Mouse (Mus musculus) neural tube, embryonic 14.5 days (tissue): ENCODE measurements around the gene Tas2r116. TPM values are rescaled to one million over a fixed set of nuclear protein-coding genes. Genes with fewer than 3 reads are reported as not detected.

ENCODE experiments used
- ATAC-seq: fragments of 200-750 bp; cut with Nextera tagmentation; 2 replicates; pipeline ENCODE4 v1.8.0; 2017; ENCODE audit warnings: low read depth, mild to moderate bottlenecking, moderate TSS enrichment, moderate library complexity
- H3K27ac ChIP-seq: fragments of 300-500 bp; sonication (generic); 2 replicates; pipeline ENCODE4 v1.5.1; 2014; ENCODE audit warnings: low read depth, mild to moderate bottlenecking, control low read depth, low read length, moderate library complexity, mixed read lengths
- H3K27me3 ChIP-seq: fragments of 300-500 bp; sonication (generic); 2 replicates; pipeline ENCODE4 v1.6.1; 2014; ENCODE audit warnings: low read length; ENCODE audit not compliant: control insufficient read depth, insufficient read depth
- H3K36me3 ChIP-seq: fragments of 300-500 bp; sonication (generic); 2 replicates; pipeline ENCODE4 v1.6.1; 2014; ENCODE audit warnings: low read length, mixed read lengths; ENCODE audit not compliant: control insufficient read depth, insufficient read depth
- H3K4me1 ChIP-seq: fragments of 300-500 bp; sonication (generic); 2 replicates; pipeline ENCODE4 v1.6.1; 2014; ENCODE audit warnings: low read length; ENCODE audit not compliant: control insufficient read depth, insufficient read depth
- H3K4me2 ChIP-seq: fragments of 300-500 bp; sonication (generic); 2 replicates; pipeline ENCODE4 v1.6.1; 2014; ENCODE audit warnings: mild to moderate bottlenecking, low read depth, low read length, control low read depth
- H3K4me3 ChIP-seq: fragments of 300-500 bp; sonication (generic); 2 replicates; pipeline ENCODE4 v1.5.1; 2014; ENCODE audit warnings: low read depth, low read length, control low read depth, mixed read lengths
- H3K9ac ChIP-seq: fragments of 300-500 bp; sonication (generic); replicated peaks from 2 replicates; pipeline ENCODE4 v1.6.1; 2014; ENCODE audit warnings: low read depth, mild to moderate bottlenecking, control low read depth, low read length, mixed read lengths
- H3K9me3 ChIP-seq: fragments of 300-500 bp; sonication (generic); 2 replicates; pipeline ENCODE4 v1.6.1; 2016; ENCODE audit warnings: low read length; ENCODE audit not compliant: control insufficient read depth
- WGBS: fragments of 180-500 bp; shearing (Covaris S2); extraction: QIAGEN DNeasy Blood & Tissue Kit; methylation state at CpG from one replicate; pipeline ENCODE4 v1.1.7; 2014; 5-methylcytosine and 5-hydroxymethylcytosine counted together
- polyA plus RNA-seq: library from polyadenylated mRNA; unstranded; fragments of >200 nt; fragmentation: Nextera tagmentation; extraction: Ambion mirVana; gene quantifications from 2 replicates; pipeline ENCODE4 v1.2.1, GENCODE M21; 2014

Gene Tas2r116
- not detected in 2 replicates for polyA plus RNA-seq

- Histone ChIP-seq H3K4me1 (no peaks in the 10 kb centered on the region), H3K4me3 (no peak within 1 kb of the TSS), H3K27ac (no peak within 1 kb of the TSS), H3K9me3 (no peaks in the 10 kb centered on the region), H3K9ac (no peak within 1 kb of the TSS), H3K4me2 (no peak within 1 kb of the TSS), H3K27me3 (no peaks in the 10 kb centered on the region), H3K36me3 (no peaks in the 10 kb centered on the region)
- WGBS: 83% methylated on average over 1 of the region's 1 CpGs
- no peak for ATAC-seq
Observed at GRCm38 (mm10) chr6:132855138-132855537, at the start of gene Tas2r116. TSS of gene Tas2r116 (plus strand) at chr6:132855438.

GRCm38 (mm10) chr6:132846842-132847241 lies 8.4 kb upstream of the Tas2r116 start, which contains the start of gene Tas2r123:
TSS of gene Tas2r123 (plus strand) at chr6:132847142.
- Histone ChIP-seq H3K9ac (no peak within 1 kb of the TSS), H3K4me1 (no peaks in the 10 kb centered on the region), H3K27me3 (no peaks in the 10 kb centered on the region), H3K4me2 (no peak within 1 kb of the TSS), H3K4me3 (no peak within 1 kb of the TSS), H3K27ac (no peak within 1 kb of the TSS), H3K36me3 (no peaks in the 10 kb centered on the region), H3K9me3 (no peaks in the 10 kb centered on the region)
- no peak for ATAC-seq
- 83% methylated on average over 1 of the region's 1 CpGs for WGBS

GRCm38 (mm10) chr6:132867708-132868107 lies 12.5 kb downstream of the Tas2r116 start, which contains the start of gene Tas2r110:
TSS of gene Tas2r110 (plus strand) at chr6:132868008.
- Histone ChIP-seq H3K4me1 (no peaks in the 10 kb centered on the region), H3K4me3 (no peak within 1 kb of the TSS), H3K9ac (no peak within 1 kb of the TSS), H3K4me2 (no peak within 1 kb of the TSS), H3K27ac (no peak within 1 kb of the TSS), H3K36me3 (no peaks in the 10 kb centered on the region), H3K27me3 (no peaks in the 10 kb centered on the region), H3K9me3 (no peaks in the 10 kb centered on the region)
- ATAC-seq: no peak

- Histone ChIP-seq H3K9ac (no peak within 1 kb of the TSS), H3K4me2 (no peak within 1 kb of the TSS), H3K4me3 (no peak within 1 kb of the TSS), H3K9me3 (no peaks in the 10 kb centered on the region), H3K27me3 (no peaks in the 10 kb centered on the region), H3K4me1 (no peaks in the 10 kb centered on the region), H3K36me3 (no peaks in the 10 kb centered on the region), H3K27ac (no peak within 1 kb of the TSS)
- ATAC-seq: no peak
- WGBS: 72% methylated on average over 1 of the region's 1 CpGs
Observed at GRCm38 (mm10) chr6:132892711-132893110, 37.5 kb downstream of the Tas2r116 start, which contains the start of gene Tas2r113. TSS of gene Tas2r113 (plus strand) at chr6:132893011.

Other genes starting within 250 kb of the Tas2r116 start
- not detected in 2 replicates for gene A630073D07Rik, start 203.9 kb upstream of the Tas2r116 start, polyA plus RNA-seq
- gene Tas2r120, start 198.5 kb upstream of the Tas2r116 start, polyA plus RNA-seq: not detected in 2 replicates
- not detected in 2 replicates for gene Tas2r121, start 154.4 kb upstream of the Tas2r116 start, polyA plus RNA-seq
- gene Tas2r122, start 143.5 kb upstream of the Tas2r116 start, polyA plus RNA-seq: not detected in 2 replicates
- gene Tas2r115, start 117.4 kb upstream of the Tas2r116 start, polyA plus RNA-seq: not detected in 2 replicates
- not detected in 2 replicates for gene Tas2r124, start 100.7 kb upstream of the Tas2r116 start, polyA plus RNA-seq
- not detected in 2 replicates for gene Tas2r102, start 93.3 kb upstream of the Tas2r116 start, polyA plus RNA-seq
- not detected in 2 replicates for gene Tas2r136, start 77.3 kb upstream of the Tas2r116 start, polyA plus RNA-seq
- gene Tas2r117, start 52.6 kb upstream of the Tas2r116 start, polyA plus RNA-seq: not detected in 2 replicates
- gene Tas2r123, start 8.3 kb upstream of the Tas2r116 start, polyA plus RNA-seq: not detected in 2 replicates
- not detected in 2 replicates for gene Tas2r110, start 12.6 kb downstream of the Tas2r116 start, polyA plus RNA-seq
- gene Tas2r113, start 37.6 kb downstream of the Tas2r116 start, polyA plus RNA-seq: not detected in 2 replicates
- gene Tas2r125, start 54.2 kb downstream of the Tas2r116 start, polyA plus RNA-seq: 0.29 and 0.30 TPM in 2 replicates
- not detected in 2 replicates for gene Tas2r129, start 95.7 kb downstream of the Tas2r116 start, polyA plus RNA-seq
- gene Tas2r131, start 102.5 kb downstream of the Tas2r116 start, polyA plus RNA-seq: not detected in 2 replicates
- gene Tas2r109, start 125.5 kb downstream of the Tas2r116 start, polyA plus RNA-seq: not detected in 2 replicates
- gene Tas2r103, start 181.7 kb downstream of the Tas2r116 start, polyA plus RNA-seq: not detected in 2 replicates
- gene Tas2r140, start 200.4 kb downstream of the Tas2r116 start, polyA plus RNA-seq: not detected in 2 replicates
- 121 and 124 TPM in 2 replicates for gene Smim10l1, start 249.5 kb downstream of the Tas2r116 start, polyA plus RNA-seq